Mouse (Mus musculus): ENCODE results near the gene Snx13.

- TF ChIP-seq CTCF (IDR thresholded peaks at IDR 0.05; ENCODE audit: control insufficient read depth, insufficient read depth, insufficient read length) (no peak), MAX (IDR thresholded peaks at IDR 0.05) (no peak), CEBPB (IDR thresholded peaks at IDR 0.05; ENCODE audit: low read depth) (no peak)
These were observed 106.2 kb downstream of the Snx13 start for GRCm38 (mm10) chr12:35153186-35153585.
